ENCODE assay signal across 31 mouse cellular contexts in the genomic region with DNA sequence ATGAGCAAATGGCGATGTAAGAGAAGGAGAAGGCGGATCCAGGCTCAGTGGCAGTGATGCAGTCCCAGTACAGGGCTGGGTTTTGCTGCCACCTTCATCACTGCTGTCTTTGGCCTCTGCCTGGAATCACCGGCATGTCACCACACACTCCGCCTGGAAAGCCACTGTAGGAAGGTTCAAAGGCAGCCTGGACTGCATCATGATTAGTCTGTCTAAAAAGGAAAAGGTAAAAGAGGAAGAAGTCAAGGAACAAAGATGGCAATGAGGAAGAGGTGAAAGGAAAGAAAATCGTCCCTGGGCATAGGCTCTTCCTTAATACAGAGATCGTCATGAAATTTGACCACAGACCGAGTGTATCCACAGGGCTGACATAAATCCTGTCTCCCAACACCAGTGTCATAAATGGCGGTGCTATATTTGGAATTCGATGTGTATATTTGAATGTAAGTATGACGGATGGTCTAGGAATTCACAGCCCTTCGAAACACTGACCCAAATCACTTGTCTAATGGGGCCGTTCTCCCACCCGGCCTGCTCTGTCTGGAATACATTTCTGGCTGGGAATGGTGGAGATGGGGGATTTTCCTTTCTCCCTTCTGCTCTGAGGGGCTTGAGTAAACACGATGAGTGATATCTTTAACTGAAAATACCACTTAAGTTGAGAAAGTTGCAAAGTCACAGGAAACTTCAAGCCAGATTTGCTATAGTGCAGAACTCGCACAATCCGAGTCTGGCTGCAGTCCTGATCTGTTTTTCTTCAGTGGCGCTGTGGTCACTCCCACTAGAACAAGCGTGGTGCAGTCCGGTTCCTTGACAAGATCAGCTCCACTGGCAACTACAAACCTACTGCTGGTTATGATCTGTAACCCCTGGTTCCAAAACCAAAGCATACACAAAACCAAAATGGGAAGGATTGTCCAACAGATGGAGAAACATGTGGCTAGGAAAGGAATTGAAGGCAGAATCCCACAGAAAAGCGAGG. TPM values are rescaled to one million over a fixed set of nuclear protein-coding genes. Genes with fewer than 3 reads are reported as not detected.
A peak's percentile ranks its signal among the peaks of the same experiment; 100 is the strongest.
DNase-seq lines count a peak whose midpoint lies in the region; ATAC-seq and TF ChIP-seq lines count a peak whose summit lies in the region.
"Had no signal": no experiment of that assay in that cellular context is flagged by ENCODE, and none has a peak within 500 bp of the region (broad histone marks: within the 10 kb centered on the region; RNA-seq: fewer than 3 reads in every experiment).

No protein-coding gene starts in this region.

- H3K4me1 ChIP-seq in heart, embryonic 13.5 days = peaks cover 34% of the 10 kb centered on the region
- H3K4me1 ChIP-seq in heart, adult 2 months (ENCODE audit: control insufficient read depth, insufficient read depth, low read length) = peaks cover 5% of the 10 kb centered on the region
- 0 out of 2 replicates have a peak, but pooled peaks cover 5% of the 10 kb centered on the region for H3K4me1 ChIP-seq in lung, embryonic 14.5 days (ENCODE audit: insufficient read depth)
- no peaks in the 10 kb centered on the region for H3K4me1 ChIP-seq in lung, adult 2 months (ENCODE audit: control insufficient read depth, insufficient read depth, low read length)
- peaks cover 19% of the 10 kb centered on the region; the same call in 1 of the 2 replicates for H3K4me1 ChIP-seq in intestine, embryonic 15.5 days (replicated peaks)
- 0 out of 2 replicates have a peak, but pooled peaks cover 3% of the 10 kb centered on the region for H3K4me1 ChIP-seq in stomach, embryonic 16.5 days (ENCODE audit: control insufficient read depth, insufficient read depth, low read length)
- H3K4me1 ChIP-seq in midbrain, embryonic 11.5 days (ENCODE audit: control insufficient read depth, insufficient read depth, low read length) = no peaks in the 10 kb centered on the region
- peaks cover 7% of the 10 kb centered on the region for H3K4me1 ChIP-seq in embryonic facial prominence, embryonic 10.5 days
- H3K4me1 ChIP-seq: embryonic facial prominence, embryonic 12.5 days; forebrain, embryonic 13.5 days; liver, embryonic 15.5 days; neural tube, embryonic 13.5 days had no signal

- no peak for DNase-seq in heart, adult 2 months
- DNase-seq in lung, embryonic 14.5 days = no peak
- no peak for DNase-seq in lung, adult 2 months
- no peak for DNase-seq in midbrain, embryonic 11.5 days (ENCODE audit: low spot score, missing footprints)
- DNase-seq in embryonic facial prominence, embryonic 10.5 days (ENCODE audit: low spot score) = no peak
- DNase-seq: adrenal gland, adult 2 months; B cell, adult 2 months; cerebellum, adult 11 months; cerebellum, adult 9-11 months; gastrocnemius, adult 2 months; kidney, adult 8-10 months; kidney, postnatal 14 days; liver; lung, postnatal 36 days; right cerebral cortex, adult 18-20 months; right cerebral cortex, postnatal 4 days had no signal

- no peaks in the 10 kb centered on the region for H3K27me3 ChIP-seq in heart, embryonic 13.5 days (replicated peaks)
- no peaks in the 10 kb centered on the region for H3K27me3 ChIP-seq in heart, adult 2 months (ENCODE audit: control insufficient read depth, insufficient read depth, low read length)
- H3K27me3 ChIP-seq in lung, embryonic 14.5 days (ENCODE audit: insufficient read depth, low read length) = no peaks in the 10 kb centered on the region
- H3K27me3 ChIP-seq in intestine, embryonic 15.5 days (replicated peaks) = no peaks in the 10 kb centered on the region
- H3K27me3 ChIP-seq in stomach, embryonic 16.5 days (ENCODE audit: control insufficient read depth, insufficient read depth, low read length) = no peaks in the 10 kb centered on the region
- no peaks in the 10 kb centered on the region for H3K27me3 ChIP-seq in midbrain, embryonic 11.5 days (ENCODE audit: control insufficient read depth, insufficient read depth, low read length)
- H3K27me3 ChIP-seq in embryonic facial prominence, embryonic 10.5 days (replicated peaks; ENCODE audit: low read depth, poor library complexity, severe bottlenecking) = no peaks in the 10 kb centered on the region
- H3K27me3 ChIP-seq: CH12.LX; embryonic facial prominence, embryonic 12.5 days; forebrain, embryonic 13.5 days; liver, embryonic 15.5 days; neural tube, embryonic 13.5 days had no signal

- peak overlapping the region; percentile 48 for H3K27ac ChIP-seq in heart, embryonic 13.5 days (replicated peaks)
- H3K27ac ChIP-seq in heart, adult 2 months = no peak overlapping the region
- no peak overlapping the region for H3K27ac ChIP-seq in lung, embryonic 14.5 days (ENCODE audit: low read depth)
- peak overlapping the region; percentile 68 for H3K27ac ChIP-seq in intestine, embryonic 15.5 days
- H3K27ac ChIP-seq in stomach, embryonic 16.5 days (ENCODE audit: low read length) = peak overlapping the region; percentile 64; the same call in 1 of the 2 replicates
- H3K27ac ChIP-seq in midbrain, embryonic 11.5 days (ENCODE audit: low read depth, low read length) = no peak overlapping the region
- H3K27ac ChIP-seq in embryonic facial prominence, embryonic 10.5 days (replicated peaks) = no peak overlapping the region
- H3K27ac ChIP-seq: embryonic facial prominence, embryonic 12.5 days; forebrain, embryonic 13.5 days; gastrocnemius, adult 2 months; hindbrain, postnatal 0 days; limb, embryonic 10.5 days; liver, embryonic 15.5 days; neural tube, embryonic 13.5 days had no signal

- WGBS in heart, embryonic 13.5 days = 48% methylated on average over 20 of the region's 20 CpGs
- 70% methylated on average over 20 of the region's 20 CpGs for WGBS in heart, adult 2 months
- 50% methylated on average over 20 of the region's 20 CpGs for WGBS in lung, embryonic 14.5 days
- WGBS in lung, adult 2 months = 73% methylated on average over 20 of the region's 20 CpGs
- WGBS in intestine, embryonic 15.5 days = 46% methylated on average over 20 of the region's 20 CpGs
- WGBS in stomach, embryonic 16.5 days = 49% methylated on average over 20 of the region's 20 CpGs
- WGBS in midbrain, embryonic 11.5 days = 90% methylated on average over 20 of the region's 20 CpGs
- WGBS in embryonic facial prominence, embryonic 10.5 days = 91% methylated on average over 20 of the region's 20 CpGs

- no peaks in the 10 kb centered on the region for H3K9me3 ChIP-seq in heart, embryonic 13.5 days
- H3K9me3 ChIP-seq in lung, embryonic 14.5 days (ENCODE audit: low read depth, low read length) = no peaks in the 10 kb centered on the region
- H3K9me3 ChIP-seq in intestine, embryonic 15.5 days = no peaks in the 10 kb centered on the region
- no peaks in the 10 kb centered on the region for H3K9me3 ChIP-seq in stomach, embryonic 16.5 days (replicated peaks; ENCODE audit: control insufficient read depth, low read length)
- H3K9me3 ChIP-seq in midbrain, embryonic 11.5 days (ENCODE audit: control insufficient read depth, low read length) = no peaks in the 10 kb centered on the region
- no peaks in the 10 kb centered on the region for H3K9me3 ChIP-seq in embryonic facial prominence, embryonic 10.5 days
- H3K9me3 ChIP-seq: embryonic facial prominence, embryonic 12.5 days; forebrain, embryonic 13.5 days; G1E; limb, embryonic 10.5 days; liver, embryonic 15.5 days; neural tube, embryonic 13.5 days had no signal

- no peak overlapping the region for H3K4me3 ChIP-seq in heart, embryonic 13.5 days
- no peak overlapping the region for H3K4me3 ChIP-seq in heart, adult 2 months
- H3K4me3 ChIP-seq in lung, embryonic 14.5 days (ENCODE audit: low read depth, low read length) = no peak overlapping the region
- no peak overlapping the region for H3K4me3 ChIP-seq in lung, adult 2 months (replicated peaks; ENCODE audit: extremely low read depth, low read depth, low read length)
- no peak overlapping the region for H3K4me3 ChIP-seq in intestine, embryonic 15.5 days (replicated peaks)
- no peak overlapping the region for H3K4me3 ChIP-seq in stomach, embryonic 16.5 days (replicated peaks; ENCODE audit: low read length)
- H3K4me3 ChIP-seq in midbrain, embryonic 11.5 days (ENCODE audit: low read depth, low read length) = no peak overlapping the region
- H3K4me3 ChIP-seq in embryonic facial prominence, embryonic 10.5 days = no peak overlapping the region
- H3K4me3 ChIP-seq: embryonic facial prominence, embryonic 12.5 days; erythroblast, embryonic 14.5 days; forebrain, embryonic 13.5 days; gastrocnemius, adult 2 months; limb, embryonic 10.5 days; liver, embryonic 15.5 days; myocyte; neural tube, embryonic 13.5 days had no signal

- no peak for TF ChIP-seq POLR2A in heart, adult 2 months (IDR thresholded peaks at IDR 0.05; ENCODE audit: insufficient read depth, low read depth, low read length)
- no peak for TF ChIP-seq POLR2A in lung, adult 2 months (IDR thresholded peaks at IDR 0.05; ENCODE audit: borderline replicate concordance, extremely low read depth, low read depth, low read length)

- H3K79me2 ChIP-seq in heart, adult 2 months (replicated peaks; ENCODE audit: control insufficient read depth, insufficient read depth, low read length) = peaks cover 4% of the 10 kb centered on the region

- H3K4me2 ChIP-seq in heart, embryonic 13.5 days = no peak overlapping the region
- no peak overlapping the region for H3K4me2 ChIP-seq in lung, embryonic 14.5 days
- no peak overlapping the region for H3K4me2 ChIP-seq in intestine, embryonic 15.5 days (replicated peaks)
- no peak overlapping the region for H3K4me2 ChIP-seq in stomach, embryonic 16.5 days (ENCODE audit: low read depth, low read length)
- no peak overlapping the region for H3K4me2 ChIP-seq in midbrain, embryonic 11.5 days
- H3K4me2 ChIP-seq: embryonic facial prominence, embryonic 12.5 days; forebrain, embryonic 13.5 days; liver, embryonic 15.5 days; neural tube, embryonic 13.5 days had no signal

- TF ChIP-seq EP300 in heart, adult 2 months (IDR thresholded peaks at IDR 0.05; ENCODE audit: insufficient read depth, low read depth, low read length) = no peak

- no peak for TF ChIP-seq CTCF in heart, adult 2 months (IDR thresholded peaks at IDR 0.05)
- TF ChIP-seq CTCF in lung, embryonic 14.5 days (IDR thresholded peaks at IDR 0.05; ENCODE audit: low read depth) = no peak
- TF ChIP-seq CTCF in lung, adult 2 months (IDR thresholded peaks at IDR 0.05; ENCODE audit: insufficient read depth, low read length) = no peak

- H3K36me3 ChIP-seq in heart, embryonic 13.5 days = peaks cover 27% of the 10 kb centered on the region
- H3K36me3 ChIP-seq in heart, adult 2 months (ENCODE audit: control insufficient read depth, insufficient read depth, low read length) = no peaks in the 10 kb centered on the region; the same call in 1 of the 2 replicates
- peaks cover 12% of the 10 kb centered on the region for H3K36me3 ChIP-seq in lung, embryonic 14.5 days (ENCODE audit: insufficient read depth)
- H3K36me3 ChIP-seq in intestine, embryonic 15.5 days = no peaks in the 10 kb centered on the region
- H3K36me3 ChIP-seq in stomach, embryonic 16.5 days (ENCODE audit: control insufficient read depth, insufficient read depth, low read length) = no peaks in the 10 kb centered on the region
- H3K36me3 ChIP-seq in midbrain, embryonic 11.5 days (ENCODE audit: control insufficient read depth, insufficient read depth, low read length) = no peaks in the 10 kb centered on the region
- H3K36me3 ChIP-seq in embryonic facial prominence, embryonic 10.5 days (replicated peaks) = peaks cover 8% of the 10 kb centered on the region
- H3K36me3 ChIP-seq: G1E; limb, embryonic 10.5 days; liver, embryonic 15.5 days; neural tube, embryonic 13.5 days had no signal

- intact Hi-C loops in heart, adult 2 months (cut with DNase I) = no loop called here

- ATAC-seq in heart, embryonic 13.5 days (ENCODE audit: extremely low read depth, insufficient number of reproducible peaks, low FRiP score, low TSS enrichment) = no peak
- ATAC-seq in lung, embryonic 14.5 days (ENCODE audit: insufficient read depth) = peak; percentile 32; the same call in 1 of the 2 replicates
- peak; percentile 80 for ATAC-seq in intestine, embryonic 15.5 days
- ATAC-seq in stomach, embryonic 16.5 days (ENCODE audit: insufficient read depth, low FRiP score) = peak; percentile 75; the same call in 1 of the 2 replicates
- no peak for ATAC-seq in midbrain, embryonic 11.5 days (ENCODE audit: low FRiP score)
- ATAC-seq: forebrain, embryonic 13.5 days; hindbrain, postnatal 0 days; midbrain, embryonic 16.5 days had no signal

- 0 out of 2 replicates have a peak overlapping the region, but pooled peaks have one; percentile 19 for H3K9ac ChIP-seq in heart, embryonic 13.5 days
- no peak overlapping the region for H3K9ac ChIP-seq in heart, adult 2 months (ENCODE audit: low read depth, low read length)
- H3K9ac ChIP-seq in lung, embryonic 14.5 days = no peak overlapping the region
- no peak overlapping the region for H3K9ac ChIP-seq in intestine, embryonic 15.5 days
- H3K9ac ChIP-seq in stomach, embryonic 16.5 days (ENCODE audit: low read length) = no peak overlapping the region
- H3K9ac ChIP-seq in midbrain, embryonic 11.5 days (ENCODE audit: low read length) = no peak overlapping the region
- H3K9ac ChIP-seq: embryonic facial prominence, embryonic 12.5 days; forebrain, embryonic 13.5 days; liver, embryonic 15.5 days; neural tube, embryonic 13.5 days had no signal

RNA-seq across cellular contexts. Expression of a gene that starts 9.8 kb away (rescaled TPM):
- polyA plus RNA-seq in heart, embryonic 13.5 days (2015; fragmentation: Nextera tagmentation; extraction: Ambion mirVana) = 0.17 and 0.32 TPM in 2 replicates
- total RNA-seq in heart, adult 2 months (2021) = under 1 TPM; 0.21 to 0.23 TPM
- polyA plus RNA-seq in heart, adult 2 months (2012; rRNA removed) = 0.29 and 0.35 TPM in 2 replicates
- 0.42 and 0.68 TPM in 2 replicates for polyA plus RNA-seq in lung, embryonic 14.5 days (2014; fragmentation: Nextera tagmentation; extraction: Ambion mirVana)
- polyA plus RNA-seq in lung, adult 2 months (2012; rRNA removed) = 0.43 and 0.52 TPM in 2 replicates
- 0.28 and 0.35 TPM in 2 replicates for polyA plus RNA-seq in intestine, embryonic 15.5 days (2015; fragmentation: Nextera tagmentation; extraction: Ambion mirVana)
- polyA plus RNA-seq in stomach, embryonic 16.5 days (2015; fragmentation: Nextera tagmentation; extraction: Ambion mirVana) = 0.37 and 0.45 TPM in 2 replicates
- polyA plus RNA-seq in midbrain, embryonic 11.5 days (2014; fragmentation: Nextera tagmentation; extraction: Ambion mirVana) = 0.22 TPM in 1 of 2 replicates, not detected in the other
- 0.09 and 0.20 TPM in 2 replicates for polyA plus RNA-seq in embryonic facial prominence, embryonic 10.5 days (2016; fragmentation: Nextera tagmentation; extraction: Ambion mirVana)
- total RNA-seq: adrenal gland, adult 2 months; CH12.LX; G1E; hindbrain, postnatal 0 days; megakaryocyte-erythroid progenitor cell, adult 5-6 weeks had no signal
- polyA plus RNA-seq: adrenal gland, adult 2 months; erythroblast, embryonic 14.5 days; forebrain, embryonic 13.5 days; G1E; neural tube, embryonic 13.5 days had no signal

RNA-seq across cellular contexts. Expression of a gene that starts 12.7 kb away (rescaled TPM):
- 16.8 and 19.3 TPM in 2 replicates for polyA plus RNA-seq in heart, embryonic 13.5 days (2015; fragmentation: Nextera tagmentation; extraction: Ambion mirVana)
- 10 to 100 TPM; 28.8 to 43.9 TPM for total RNA-seq in heart, adult 2 months (2021)
- 15.0 and 27.6 TPM in 2 replicates for polyA plus RNA-seq in heart, adult 2 months (2012; rRNA removed)
- polyA plus RNA-seq in lung, embryonic 14.5 days (2014; fragmentation: Nextera tagmentation; extraction: Ambion mirVana) = 52.4 and 53.1 TPM in 2 replicates
- 20.2 and 30.6 TPM in 2 replicates for polyA plus RNA-seq in lung, adult 2 months (2012; rRNA removed)
- polyA plus RNA-seq in intestine, embryonic 15.5 days (2015; fragmentation: Nextera tagmentation; extraction: Ambion mirVana) = 20.8 and 21.9 TPM in 2 replicates
- 31.3 and 33.7 TPM in 2 replicates for polyA plus RNA-seq in stomach, embryonic 16.5 days (2015; fragmentation: Nextera tagmentation; extraction: Ambion mirVana)
- polyA plus RNA-seq in midbrain, embryonic 11.5 days (2014; fragmentation: Nextera tagmentation; extraction: Ambion mirVana) = 9.0 and 9.1 TPM in 2 replicates
- polyA plus RNA-seq in embryonic facial prominence, embryonic 10.5 days (2016; fragmentation: Nextera tagmentation; extraction: Ambion mirVana) = 6.8 and 8.1 TPM in 2 replicates
- total RNA-seq: megakaryocyte-erythroid progenitor cell, adult 5-6 weeks had no signal
- polyA plus RNA-seq: erythroblast, embryonic 14.5 days; G1E had no signal

Comparison
In these comparisons a context has a peak if more than half of its experiments do, and no peak if none do; other contexts are left out.
1. H3K27ac ChIP-seq: peak in heart, embryonic 13.5 days (single experiment), intestine, embryonic 15.5 days (single experiment) and stomach, embryonic 16.5 days (single experiment); none in heart, adult 2 months (single experiment), lung, embryonic 14.5 days (single experiment), midbrain, embryonic 11.5 days (single experiment) and embryonic facial prominence, embryonic 10.5 days (single experiment).
2. ATAC-seq: peak in lung, embryonic 14.5 days (single experiment), intestine, embryonic 15.5 days (single experiment) and stomach, embryonic 16.5 days (single experiment); none in heart, embryonic 13.5 days (single experiment) and midbrain, embryonic 11.5 days (single experiment).